Mouse (Mus musculus) midbrain, embryonic 15.5 days (tissue): ENCODE data around the gene Rab11b. TPM values are rescaled to one million over a fixed set of nuclear protein-coding genes. Genes with fewer than 3 reads are reported as not detected.
A peak's percentile ranks its signal among the peaks of the same experiment; 100 is the strongest.

Experiments
- ATAC-seq: fragments of 200-750 bp; cut with Nextera tagmentation; replicated peaks from 2 replicates; pipeline ENCODE4 v1.8.0; 2017; ENCODE audit warnings: moderate TSS enrichment
- H3K27ac ChIP-seq: fragments of 300-500 bp; sonication (generic); 2 replicates; pipeline ENCODE4 v1.5.1; 2015; ENCODE audit warnings: mild to moderate bottlenecking, inconsistent platforms
- H3K27me3 ChIP-seq: fragments of 300-500 bp; sonication (generic); replicated peaks from 2 replicates; pipeline ENCODE4 v1.6.1; 2015; ENCODE audit warnings: inconsistent platforms
- H3K36me3 ChIP-seq: fragments of 300-500 bp; sonication (generic); replicated peaks from 2 replicates; pipeline ENCODE4 v1.6.1; 2015; ENCODE audit warnings: inconsistent platforms
- H3K4me1 ChIP-seq: fragments of 300-500 bp; sonication (generic); 2 replicates; pipeline ENCODE4 v1.6.1; 2015; ENCODE audit warnings: inconsistent platforms
- H3K4me2 ChIP-seq: fragments of 300-500 bp; sonication (generic); 2 replicates; pipeline ENCODE4 v1.6.1; 2015; ENCODE audit warnings: inconsistent platforms, mild to moderate bottlenecking, moderate library complexity
- H3K4me3 ChIP-seq: fragments of 300-500 bp; sonication (generic); 2 replicates; pipeline ENCODE4 v1.5.1; 2015; ENCODE audit warnings: mild to moderate bottlenecking, inconsistent platforms
- H3K9ac ChIP-seq: fragments of 300-500 bp; sonication (generic); 2 replicates; pipeline ENCODE4 v1.6.1; 2015; ENCODE audit warnings: mild to moderate bottlenecking, inconsistent platforms
- H3K9me3 ChIP-seq: fragments of 300-500 bp; sonication (generic); 2 replicates; pipeline ENCODE4 v1.6.1; 2016; ENCODE audit warnings: inconsistent platforms
- WGBS: fragments of 180-500 bp; shearing (Covaris S2); methylation state at CpG from one replicate; pipeline ENCODE4 v1.1.7; 2015; ENCODE audit warnings: mixed read lengths; 5-methylcytosine and 5-hydroxymethylcytosine counted together
- polyA plus RNA-seq: library from polyadenylated mRNA; unstranded; fragments of >200 nt; fragmentation: Nextera tagmentation; extraction: Ambion mirVana; gene quantifications from 2 replicates; pipeline ENCODE4 v1.2.1, GENCODE M21; 2015

Gene Rab11b
- polyA plus RNA-seq, 1 experiment from 2014 or later = 630 TPM

DNA sequence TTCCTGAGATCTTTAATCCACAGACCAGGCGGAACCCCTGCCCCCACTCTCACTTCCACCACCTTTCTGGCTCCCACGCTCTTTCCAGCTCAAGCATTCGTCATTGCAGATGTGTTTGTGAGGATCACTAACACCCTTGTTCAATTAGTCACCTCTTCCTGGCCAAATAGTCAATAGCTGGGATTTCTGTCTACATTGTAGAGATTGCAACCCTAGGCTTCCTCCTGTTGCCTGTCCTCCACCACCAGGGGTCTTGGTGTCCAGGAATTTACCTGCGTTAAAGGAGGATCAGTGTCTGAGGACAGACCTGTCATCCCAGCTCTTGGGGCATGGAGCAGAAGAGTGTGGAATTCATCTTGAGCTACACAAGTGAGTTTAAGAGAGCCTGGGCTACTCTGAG is 21.7 kb upstream of the Rab11b start:
- H3K9me3 ChIP-seq = no peaks in the 10 kb centered on the region
- 35% methylated on average over 4 of the region's 4 CpGs for WGBS
- H3K9ac ChIP-seq = no peak overlapping the region
- peak overlapping the region; percentile 82 for H3K4me2 ChIP-seq
- ATAC-seq = no peak
- no peaks in the 10 kb centered on the region for H3K36me3 ChIP-seq
- no peak overlapping the region; the same call in 1 of the 2 replicates for H3K27ac ChIP-seq
- peaks cover 13% of the 10 kb centered on the region for H3K4me1 ChIP-seq
- H3K27me3 ChIP-seq = 0 out of 2 replicates have a peak, but pooled peaks cover 3% of the 10 kb centered on the region
- peak overlapping the region; percentile 46 for H3K4me3 ChIP-seq

DNA sequence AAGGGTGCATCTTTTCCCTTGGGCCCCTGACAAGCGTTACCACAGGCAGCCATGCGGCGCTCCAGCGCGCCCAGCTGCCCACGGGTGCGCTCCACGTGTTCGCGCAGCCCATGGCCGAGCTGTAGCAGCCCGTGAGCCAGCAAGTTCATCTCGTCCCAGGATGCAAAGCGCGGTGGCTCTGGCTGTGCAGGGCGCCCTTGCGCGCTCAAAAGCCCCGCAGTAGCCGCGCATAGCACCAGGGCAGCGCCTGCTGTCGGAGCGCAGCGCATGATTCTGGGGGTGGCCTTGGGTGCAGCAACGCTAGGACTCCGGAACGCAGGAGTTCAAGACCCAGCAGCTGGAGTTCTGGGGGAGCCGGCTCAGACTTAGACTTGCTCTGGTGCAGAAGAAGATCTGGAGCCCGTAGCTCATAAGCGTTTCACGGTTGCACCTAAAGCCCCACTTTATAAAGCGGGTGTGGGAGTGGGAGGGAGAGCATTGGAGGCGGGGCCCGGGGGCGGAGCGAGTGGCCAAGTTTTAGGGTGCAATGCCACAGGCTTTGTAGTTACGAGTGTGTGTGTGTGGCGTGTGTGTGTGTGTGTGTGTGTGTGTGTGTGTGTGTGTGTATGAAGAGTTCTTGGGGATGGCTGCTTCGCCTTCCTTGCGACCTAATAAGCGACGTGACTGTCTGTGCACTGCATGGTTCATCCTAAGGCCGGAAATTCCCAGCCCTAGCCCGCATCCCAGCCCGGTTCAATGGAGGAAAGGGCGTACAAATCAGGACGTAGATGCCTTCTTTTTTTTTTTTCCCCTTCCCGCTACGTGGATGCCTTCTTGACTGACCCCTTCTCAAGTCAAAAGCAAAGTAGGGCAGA is 21.0 kb upstream of the Rab11b start, which contains the start of gene Angptl4:
Gene Angptl4, minus strand, starts transcription at position 707 of the 854 bp plus-strand sequence.
- H3K4me3 ChIP-seq = peak within 1 kb of the TSS; percentile 46

DNA sequence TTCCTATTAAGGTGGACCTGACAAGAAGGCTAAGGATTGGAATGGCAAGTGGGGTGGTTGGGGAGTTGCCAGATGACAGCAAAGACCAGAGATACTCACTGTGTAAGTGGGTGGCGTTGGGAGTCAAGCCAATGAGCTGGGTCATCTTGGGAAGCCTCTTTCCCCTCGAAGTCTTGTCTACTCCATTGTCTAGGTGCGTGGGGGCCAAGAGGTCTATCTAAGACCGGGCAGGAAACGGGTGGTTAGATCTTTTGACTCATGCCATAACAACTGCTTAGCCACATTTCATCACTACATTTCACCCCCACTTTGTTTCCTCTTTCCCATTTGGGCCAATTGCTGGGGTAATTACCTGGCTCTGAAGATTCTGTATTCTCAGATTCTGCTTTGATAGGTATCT is 20.1 kb upstream of the Rab11b start:
- no peaks in the 10 kb centered on the region for H3K9me3 ChIP-seq
- peaks cover 13% of the 10 kb centered on the region for H3K4me1 ChIP-seq
- no peaks in the 10 kb centered on the region for H3K36me3 ChIP-seq
- WGBS = 85% methylated on average over 5 of the region's 5 CpGs
- no peak for ATAC-seq
- 0 out of 2 replicates have a peak, but pooled peaks cover 3% of the 10 kb centered on the region for H3K27me3 ChIP-seq
- no peak overlapping the region for H3K9ac ChIP-seq
- H3K27ac ChIP-seq = no peak overlapping the region
- H3K4me2 ChIP-seq = peak overlapping the region; percentile 82
- peak overlapping the region; percentile 46; the same call in 1 of the 2 replicates for H3K4me3 ChIP-seq

More for the DNA sequence above, 21.0 kb upstream of the Rab11b start, which contains the start of gene Angptl4:
- no peaks in the 10 kb centered on the region for H3K36me3 ChIP-seq
- peaks cover 13% of the 10 kb centered on the region for H3K4me1 ChIP-seq
- peak; percentile 81 for ATAC-seq
- H3K4me2 ChIP-seq = peak within 1 kb of the TSS; percentile 82
- WGBS = 1% methylated on average over 50 of the region's 50 CpGs
- 0 out of 2 replicates have a peak, but pooled peaks cover 3% of the 10 kb centered on the region for H3K27me3 ChIP-seq
- no peaks in the 10 kb centered on the region for H3K9me3 ChIP-seq
- peak within 1 kb of the TSS; percentile 40; the same call in 1 of the 2 replicates for H3K9ac ChIP-seq
- H3K27ac ChIP-seq = peak within 1 kb of the TSS; percentile 39

DNA sequence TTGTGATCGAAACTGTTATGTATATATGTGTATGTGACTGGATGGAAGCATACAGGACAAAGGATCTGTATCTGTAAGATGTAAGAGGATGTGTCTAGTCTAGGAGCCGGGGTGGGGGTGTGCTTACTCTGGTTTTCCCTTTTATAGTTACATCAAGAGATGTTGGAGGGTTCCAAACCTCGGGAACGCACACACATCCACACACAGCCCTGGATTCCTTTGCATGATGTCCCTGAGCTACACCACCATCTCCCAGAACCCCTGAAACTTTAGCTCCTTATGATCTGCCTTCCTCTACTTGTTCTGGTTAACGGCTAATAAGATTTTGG is 19.6 kb upstream of the Rab11b start:
- WGBS = 91% methylated on average over 5 of the region's 5 CpGs
- H3K36me3 ChIP-seq = no peaks in the 10 kb centered on the region
- peak overlapping the region; percentile 82; the same call in 1 of the 2 replicates for H3K4me2 ChIP-seq
- ATAC-seq = no peak
- H3K4me1 ChIP-seq = peaks cover 13% of the 10 kb centered on the region
- H3K4me3 ChIP-seq = no peak overlapping the region
- no peak overlapping the region for H3K27ac ChIP-seq
- H3K9ac ChIP-seq = no peak overlapping the region
- no peaks in the 10 kb centered on the region for H3K9me3 ChIP-seq
- H3K27me3 ChIP-seq = 0 out of 2 replicates have a peak, but pooled peaks cover 3% of the 10 kb centered on the region

DNA sequence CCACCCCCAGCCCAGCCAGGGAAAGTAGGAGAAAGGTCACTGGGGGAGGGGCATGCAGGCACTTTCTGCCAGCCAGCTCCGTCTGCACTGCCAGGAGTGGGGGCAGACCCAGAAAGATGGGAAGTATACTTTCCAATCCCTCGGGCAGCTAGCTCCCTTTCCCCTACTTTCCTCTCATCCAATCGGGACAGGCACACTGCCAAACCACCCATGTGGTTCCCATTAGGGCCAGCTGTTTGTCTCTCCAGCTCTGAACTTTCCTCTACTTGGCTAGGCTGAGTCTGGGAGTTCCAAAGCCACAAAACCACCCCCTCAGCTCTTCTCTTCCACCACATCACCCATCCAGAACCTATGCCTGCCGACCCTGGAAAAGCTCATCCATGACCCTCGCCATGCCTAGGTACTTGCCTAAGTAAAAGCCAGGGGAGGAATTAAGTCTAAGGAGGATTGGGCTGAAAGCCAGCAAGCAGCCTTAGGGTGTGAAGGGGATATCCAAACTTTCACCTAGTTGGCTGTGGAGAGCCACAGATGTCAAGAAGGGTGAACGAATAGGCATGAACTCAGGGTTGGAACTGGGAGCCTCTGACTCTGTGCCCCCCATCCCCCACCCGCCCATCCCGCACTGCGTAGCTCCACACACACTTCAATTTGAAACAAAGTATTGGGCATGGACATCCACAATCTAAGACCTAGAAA is 19.1 kb upstream of the Rab11b start:
- peak overlapping the region; percentile 53; the same call in 1 of the 2 replicates for H3K27ac ChIP-seq
- H3K9ac ChIP-seq = no peak overlapping the region
- H3K4me3 ChIP-seq = no peak overlapping the region
- no peaks in the 10 kb centered on the region for H3K36me3 ChIP-seq
- no peaks in the 10 kb centered on the region for H3K9me3 ChIP-seq
- peak; percentile 65 for ATAC-seq
- H3K4me2 ChIP-seq = peak overlapping the region; percentile 82; the same call in 1 of the 2 replicates
- WGBS = 56% methylated on average over 9 of the region's 9 CpGs
- peaks cover 13% of the 10 kb centered on the region for H3K4me1 ChIP-seq
- 0 out of 2 replicates have a peak, but pooled peaks cover 3% of the 10 kb centered on the region for H3K27me3 ChIP-seq

DNA sequence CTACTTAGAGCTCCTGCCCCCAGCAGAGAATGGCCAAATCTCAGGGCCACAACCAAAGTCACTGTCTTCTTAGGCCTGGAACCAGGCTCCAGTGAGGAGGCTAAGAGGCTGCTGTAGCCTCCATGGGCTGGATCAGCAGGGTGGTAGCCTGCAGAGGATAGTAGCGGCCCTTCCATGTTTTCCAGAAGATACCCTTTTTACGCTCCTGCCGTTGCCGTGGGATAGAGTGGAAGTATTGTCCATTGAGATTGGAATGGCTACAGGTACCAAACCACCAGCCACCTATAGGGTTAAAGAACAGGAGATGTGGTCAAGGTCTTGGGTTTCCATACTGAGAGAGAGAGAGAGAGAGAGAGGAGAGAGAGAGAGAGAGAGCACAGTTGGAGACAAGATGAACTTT is 15.0 kb upstream of the Rab11b start:
- Histone ChIP-seq H3K27ac (no peak overlapping the region), H3K4me1 (no peaks in the 10 kb centered on the region), H3K36me3 (no peaks in the 10 kb centered on the region), H3K4me2 (no peak overlapping the region), H3K27me3 (no peaks in the 10 kb centered on the region), H3K9me3 (no peaks in the 10 kb centered on the region), H3K4me3 (no peak overlapping the region), H3K9ac (no peak overlapping the region)
- no peak for ATAC-seq
- WGBS = 93% methylated on average over 4 of the region's 4 CpGs

DNA sequence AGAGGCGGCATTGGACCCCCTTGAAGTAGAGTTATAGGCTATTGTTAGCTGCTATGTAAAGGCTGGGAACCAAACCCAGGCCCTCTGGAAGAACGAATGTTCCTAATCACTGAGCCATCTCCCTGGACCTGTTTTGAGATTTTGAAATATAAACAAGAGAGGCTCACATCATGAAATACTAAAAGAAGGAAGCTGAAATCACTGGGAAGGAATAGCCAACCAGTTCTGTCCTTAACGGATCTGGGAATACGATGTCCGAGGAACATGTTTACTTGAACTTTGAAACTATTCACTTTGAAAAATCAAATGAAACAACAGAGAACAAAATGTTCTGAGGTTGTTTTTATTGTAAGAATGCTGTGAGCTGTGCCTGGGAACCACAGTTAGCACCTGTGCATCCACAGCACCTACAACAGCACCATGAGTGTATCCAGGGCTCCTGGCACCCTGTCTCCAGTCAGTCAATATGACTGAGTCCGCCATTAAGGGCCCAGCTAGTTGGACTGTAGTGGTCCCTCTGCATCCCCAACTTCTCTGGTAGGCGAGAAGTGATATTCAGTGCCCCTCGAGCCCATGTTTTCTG is 14.3 kb upstream of the Rab11b start:
- no peak overlapping the region for H3K27ac ChIP-seq
- H3K9me3 ChIP-seq = no peaks in the 10 kb centered on the region
- WGBS = 90% methylated on average over 8 of the region's 8 CpGs

DNA sequence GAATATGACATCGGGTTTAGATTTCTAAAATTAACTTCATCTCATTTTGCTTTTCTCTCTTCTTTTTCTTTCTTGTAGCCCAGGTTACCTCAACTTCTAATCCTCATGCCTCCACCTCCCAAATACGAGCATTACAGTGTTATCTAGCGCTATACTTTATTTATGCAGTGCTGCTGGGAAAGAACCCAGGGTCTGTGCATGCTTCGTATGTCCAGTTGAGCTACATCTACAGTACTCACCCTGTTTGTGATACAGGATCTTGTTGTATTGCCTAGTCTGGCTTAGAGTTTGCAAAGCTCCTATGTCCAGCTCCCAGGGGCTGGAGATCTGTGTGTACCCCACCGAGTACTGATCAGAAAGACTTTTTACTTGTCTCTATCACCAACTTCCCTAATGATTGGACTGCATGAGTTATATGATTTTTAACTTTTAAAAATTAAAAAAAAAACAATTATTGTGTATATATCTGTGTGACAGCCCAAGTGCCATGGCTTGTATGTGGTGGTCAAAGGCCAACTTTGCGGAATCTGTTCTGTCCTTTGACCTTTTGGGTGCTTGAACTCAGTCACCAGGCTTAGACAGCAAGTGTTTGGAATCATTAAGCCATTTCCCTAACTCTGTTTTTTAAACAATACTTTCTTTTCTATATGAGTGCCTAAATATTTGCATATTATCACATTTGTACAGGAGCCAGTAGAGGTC is 13.7 kb upstream of the Rab11b start:
- no peak overlapping the region for H3K4me3 ChIP-seq
- no peaks in the 10 kb centered on the region for H3K27me3 ChIP-seq
- no peaks in the 10 kb centered on the region for H3K36me3 ChIP-seq
- H3K4me2 ChIP-seq = no peak overlapping the region
- H3K27ac ChIP-seq = no peak overlapping the region
- no peak overlapping the region for H3K9ac ChIP-seq
- no peaks in the 10 kb centered on the region for H3K9me3 ChIP-seq
- no peaks in the 10 kb centered on the region for H3K4me1 ChIP-seq
- WGBS = 91% methylated on average over 6 of the region's 6 CpGs
- no peak for ATAC-seq

More for the DNA sequence above, 14.3 kb upstream of the Rab11b start:
- Histone ChIP-seq H3K9ac (no peak overlapping the region), H3K4me1 (no peaks in the 10 kb centered on the region), H3K27me3 (no peaks in the 10 kb centered on the region), H3K4me3 (no peak overlapping the region), H3K4me2 (no peak overlapping the region), H3K36me3 (no peaks in the 10 kb centered on the region)
- ATAC-seq = no peak

DNA sequence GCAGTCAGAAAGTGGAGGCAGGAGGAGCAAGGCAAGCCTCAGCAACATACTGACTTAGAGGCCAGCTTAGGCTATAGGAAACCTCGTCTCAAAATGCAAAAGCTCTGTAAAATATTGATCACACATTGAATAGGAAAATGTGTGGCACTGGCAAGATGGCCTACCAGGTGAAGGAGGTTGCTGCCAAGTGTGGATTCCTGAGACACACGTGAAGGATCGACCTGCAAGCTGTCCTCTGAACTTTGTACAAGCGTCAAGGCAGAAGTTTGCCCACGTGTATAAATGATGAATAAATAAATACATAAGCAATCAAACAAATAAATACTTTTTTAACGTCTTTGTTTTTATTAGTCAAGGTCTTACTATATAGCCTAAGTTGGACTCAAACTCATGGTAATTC is 13.1 kb upstream of the Rab11b start:
- Histone ChIP-seq H3K27ac (no peak overlapping the region), H3K9ac (no peak overlapping the region), H3K9me3 (no peaks in the 10 kb centered on the region), H3K4me3 (no peak overlapping the region), H3K4me1 (no peaks in the 10 kb centered on the region), H3K36me3 (no peaks in the 10 kb centered on the region), H3K4me2 (no peak overlapping the region), H3K27me3 (no peaks in the 10 kb centered on the region)
- 87% methylated on average over 6 of the region's 6 CpGs for WGBS
- no peak for ATAC-seq

DNA sequence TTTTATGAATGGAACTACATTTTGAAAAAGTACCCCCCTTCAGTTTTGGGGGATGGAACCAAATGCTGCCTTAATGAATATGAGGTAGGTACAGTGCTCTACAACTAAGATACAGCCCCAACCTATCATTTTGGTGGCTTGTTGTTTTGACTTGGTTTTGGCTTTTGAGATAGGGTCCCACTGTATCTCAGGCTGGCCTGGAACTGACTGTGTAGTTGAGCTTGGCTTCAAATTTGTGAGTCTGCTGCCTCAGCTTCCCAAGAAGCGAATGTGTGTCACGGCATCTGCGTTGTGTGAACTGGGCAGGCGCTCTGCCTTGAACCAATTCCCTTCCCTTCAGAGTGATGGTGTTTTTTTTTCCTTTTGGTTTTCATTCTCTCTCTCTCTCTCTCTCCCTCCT is 11.3 kb upstream of the Rab11b start:
- 88% methylated on average over 4 of the region's 4 CpGs for WGBS
- no peak for ATAC-seq
- no peak overlapping the region for H3K9ac ChIP-seq
- H3K27me3 ChIP-seq = no peaks in the 10 kb centered on the region
- H3K4me1 ChIP-seq = no peaks in the 10 kb centered on the region
- H3K4me2 ChIP-seq = no peak overlapping the region
- H3K4me3 ChIP-seq = no peak overlapping the region
- H3K27ac ChIP-seq = no peak overlapping the region
- H3K36me3 ChIP-seq = no peaks in the 10 kb centered on the region
- no peaks in the 10 kb centered on the region for H3K9me3 ChIP-seq

DNA sequence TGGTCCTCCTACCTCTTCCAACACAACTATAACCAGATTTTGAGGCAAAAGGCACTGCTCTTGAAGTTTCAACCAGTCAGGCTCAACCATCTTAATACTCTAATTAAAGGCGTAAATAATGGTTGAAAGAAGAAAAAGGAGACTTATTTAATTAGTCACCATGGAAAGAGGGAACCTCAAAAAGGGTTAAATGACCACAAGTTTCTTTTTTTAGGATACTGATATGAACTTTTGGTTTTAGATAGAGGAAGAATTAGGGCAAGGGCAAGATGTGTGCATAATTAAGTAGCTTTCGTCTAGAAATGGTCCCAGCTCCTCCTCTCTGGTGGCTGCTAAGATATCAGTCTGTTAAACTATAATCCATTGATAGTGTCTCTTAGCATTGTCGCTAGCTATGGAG is 6.1 kb upstream of the Rab11b start:
- Histone ChIP-seq H3K4me2 (no peak overlapping the region), H3K4me3 (no peak overlapping the region), H3K4me1 (no peaks in the 10 kb centered on the region), H3K27me3 (no peaks in the 10 kb centered on the region), H3K36me3 (no peaks in the 10 kb centered on the region), H3K9me3 (no peaks in the 10 kb centered on the region), H3K9ac (no peak overlapping the region), H3K27ac (no peak overlapping the region)
- 72% methylated on average over 3 of the region's 3 CpGs for WGBS
- ATAC-seq = no peak
